ENCODE assay signal across 23 mouse cellular contexts in the genomic region with DNA sequence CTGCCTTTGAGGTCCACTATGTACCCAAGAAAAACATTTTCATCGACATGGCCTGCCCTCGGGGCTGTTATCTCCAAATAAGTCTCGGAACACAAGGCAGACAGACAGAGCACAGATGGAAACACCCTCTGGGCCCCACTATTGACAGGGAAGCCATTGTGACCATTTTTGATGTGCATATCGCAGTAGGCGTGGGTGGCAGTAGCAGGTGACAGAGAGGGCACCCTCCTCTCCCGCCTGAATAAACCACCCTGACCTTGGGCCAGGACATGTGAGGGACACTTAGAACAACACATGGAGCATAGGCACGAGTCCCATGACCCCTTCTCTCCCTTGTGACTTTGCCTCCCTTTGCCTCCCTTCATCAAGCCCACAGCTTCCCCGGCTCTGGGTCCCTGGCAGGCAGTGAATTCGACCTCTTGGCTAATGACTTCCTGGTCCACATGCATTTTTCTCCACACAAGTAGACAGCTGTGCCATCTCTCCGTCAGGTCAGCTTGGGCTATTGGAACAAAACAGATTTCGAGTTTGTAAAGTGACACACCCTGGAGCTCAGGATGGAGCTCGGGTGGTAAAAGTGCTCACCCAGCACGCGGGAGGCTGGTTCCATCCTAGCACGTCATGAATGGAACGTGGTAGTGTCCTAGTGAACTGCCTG. TPM values are rescaled to one million over a fixed set of nuclear protein-coding genes. Genes with fewer than 3 reads are reported as not detected.
A peak's percentile ranks its signal among the peaks of the same experiment; 100 is the strongest.
DNase-seq lines count a peak whose midpoint lies in the region.
"Had no signal": no experiment of that assay in that cellular context is flagged by ENCODE, and none has a peak within 500 bp of the region (broad histone marks: within the 10 kb centered on the region; RNA-seq: fewer than 3 reads in every experiment).

No protein-coding gene starts in this region.

- DNase-seq in embryo, embryonic 10.5 days (ENCODE audit: low spot score) = peak; percentile 42
- DNase-seq in embryo, embryonic 11 days = no peak
- DNase-seq in retina, postnatal 1 day = peak; percentile 49
- DNase-seq in retina, embryonic 14.5 days (ENCODE audit: low spot score) = no peak
- DNase-seq in lung, postnatal 10 days = peak; percentile 81
- no peak for DNase-seq in adrenal gland, postnatal 36 days
- no peak for DNase-seq in thymus, postnatal 0 days (ENCODE audit: low spot score)
- no peak for DNase-seq in heart, adult 9 months (ENCODE audit: low spot score in 2 of 2)
- DNase-seq: cerebellum, adult 11 months; cerebellum, adult 9-11 months; gastrocnemius, postnatal 10 days; heart, adult 2 months; heart, postnatal 36 days; kidney, adult 9 months; kidney, postnatal 14 days; left cerebral cortex, postnatal 4 days; liver; midbrain, embryonic 14.5 days; thymus, adult 18-20 months had no signal

RNA-seq across cellular contexts. Expression of gene Cpsf4l, which starts 8.1 kb away (rescaled TPM):
- total RNA-seq in adrenal gland, postnatal 36 days (2021) = under 1 TPM; 0.23 to 0.76 TPM
- 38.4 and 45.2 TPM in 2 replicates for polyA plus RNA-seq in thymus, postnatal 0 days (2015; fragmentation: Nextera tagmentation; extraction: Ambion mirVana)
- total RNA-seq: gastrocnemius, postnatal 10 days; heart, adult 2 months; heart, postnatal 36 days; layer of hippocampus, adult 18-20 months; layer of hippocampus, postnatal 14 days; left cerebral cortex, postnatal 4 days had no signal
- polyA plus RNA-seq: forebrain, embryonic 14.5 days; heart, adult 2 months; spleen, adult 2 months had no signal

RNA-seq across cellular contexts. Expression of gene D11Wsu47e, which starts 33.7 kb away (rescaled TPM):
- 10 to 100 TPM; 13.4 to 18.7 TPM for total RNA-seq in adrenal gland, postnatal 36 days (2021)
- polyA plus RNA-seq in thymus, postnatal 0 days (2015; fragmentation: Nextera tagmentation; extraction: Ambion mirVana) = 15.7 and 17.0 TPM in 2 replicates

RNA-seq across cellular contexts. Expression of gene Cdc42ep4, which starts 33.8 kb away (rescaled TPM):
- total RNA-seq in adrenal gland, postnatal 36 days (2021) = 100 to 1,000 TPM; 128 to 136 TPM
- 37.0 and 38.7 TPM in 2 replicates for polyA plus RNA-seq in thymus, postnatal 0 days (2015; fragmentation: Nextera tagmentation; extraction: Ambion mirVana)

RNA-seq across cellular contexts. Expression of gene Fam104a, which starts 33.9 kb away (rescaled TPM):
- 10 to 100 TPM; 32.0 to 39.7 TPM for total RNA-seq in adrenal gland, postnatal 36 days (2021)
- 53.3 and 54.7 TPM in 2 replicates for polyA plus RNA-seq in thymus, postnatal 0 days (2015; fragmentation: Nextera tagmentation; extraction: Ambion mirVana)

Comparison
In these comparisons a context has a peak if more than half of its experiments do, and no peak if none do; other contexts are left out.
1. DNase-seq: peak in embryo, embryonic 10.5 days (single experiment), retina, postnatal 1 day (single experiment) and lung, postnatal 10 days (single experiment); none in embryo, embryonic 11 days (single experiment), retina, embryonic 14.5 days (single experiment), adrenal gland, postnatal 36 days (0 of 2), thymus, postnatal 0 days (single experiment) and heart, adult 9 months (0 of 2).